Mouse (Mus musculus): Measurements from ENCODE around the gene Slc37a2. TPM values are rescaled to one million over a fixed set of nuclear protein-coding genes. Genes with fewer than 3 reads are reported as not detected.
"Not testable (repeated sequence)": the region's sequence is repeated elsewhere in the genome, so short reads cannot be mapped to it uniquely, and the experiment has no call there.

The Slc37a2 gene
- polyA plus RNA-seq (2014; fragmentation: Nextera tagmentation; extraction: Ambion mirVana), result 1.2 and 2.3 TPM in 2 replicates

DNA sequence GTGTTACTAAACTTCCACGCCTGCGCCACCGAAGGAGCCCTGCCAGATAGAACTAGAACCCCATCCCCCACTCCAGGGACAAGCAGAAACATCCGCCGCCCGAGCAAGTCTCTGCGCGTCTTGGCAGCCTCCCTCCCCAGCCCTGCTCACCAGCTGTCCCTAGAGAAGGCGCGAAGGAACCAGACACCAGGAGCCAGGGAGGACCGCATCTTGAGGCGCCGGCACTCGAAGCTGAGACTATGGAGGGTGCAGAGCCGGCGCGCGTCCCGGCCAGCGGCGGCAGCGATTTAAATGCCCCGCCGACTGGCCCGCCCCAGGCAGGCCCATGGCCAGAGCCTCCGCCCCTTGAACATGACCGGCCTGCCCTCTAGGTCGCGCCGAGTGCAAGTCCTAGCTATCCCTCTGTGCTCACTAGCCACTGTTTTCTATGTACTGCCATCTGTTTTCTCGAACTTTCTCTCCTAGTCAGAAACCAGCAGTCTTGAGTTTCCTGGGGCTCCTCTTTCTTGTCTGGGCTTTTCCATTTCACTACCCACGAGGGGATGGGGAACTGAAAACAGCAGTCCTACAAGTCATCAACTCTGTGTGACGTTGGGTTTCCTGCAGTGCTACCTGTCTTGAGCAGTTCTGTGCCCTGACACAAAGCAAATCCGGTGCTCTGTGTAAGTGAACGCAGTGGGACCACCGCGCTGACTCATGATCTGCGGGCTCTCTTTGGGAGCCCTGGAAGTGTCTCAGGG, at the start of gene Slc37a2:
Gene Slc37a2, minus strand, starts transcription at position 590 of the 740 bp plus-strand sequence.
- peak within 1 kb of the TSS; percentile 95 for H3K4me2 ChIP-seq (ENCODE audit: low read length)
- H3K9me3 ChIP-seq (ENCODE audit: control insufficient read depth, low read length), result no peaks in the 10 kb centered on the region
- peak within 1 kb of the TSS in 1 of 2 experiments; percentile 48; a peak in 3 of 4 replicates for H3K27ac ChIP-seq (replicated peaks in 1 of 2; ENCODE audit: control insufficient read depth in 1 of 2, insufficient read depth in 1 of 2, low read depth in 2 of 2, low read length in 2 of 2)
- H3K4me1 ChIP-seq (ENCODE audit: control insufficient read depth in 2 of 2, insufficient read depth in 2 of 2, low read length in 2 of 2), result peaks cover 5 to 10% of the 10 kb centered on the region in 2 experiments
- 3% methylated on average over 38 of the region's 38 CpGs for WGBS
- peak; percentile 79 for ATAC-seq (ENCODE audit: insufficient number of reproducible peaks, insufficient read depth, low FRiP score, low read depth)
- peak within 1 kb of the TSS; percentile 64 for H3K9ac ChIP-seq (ENCODE audit: low read length)
- H3K4me3 ChIP-seq (ENCODE audit: control insufficient read depth in 1 of 2, insufficient read depth in 1 of 2, low read depth in 1 of 2, low read length in 2 of 2), result peak within 1 kb of the TSS; percentile 51 to 56
- no peaks in the 10 kb centered on the region for H3K27me3 ChIP-seq (ENCODE audit: control insufficient read depth, insufficient read depth, low read length)
- no peaks in the 10 kb centered on the region for H3K36me3 ChIP-seq (ENCODE audit: control insufficient read depth, insufficient read depth, low read length)

DNA sequence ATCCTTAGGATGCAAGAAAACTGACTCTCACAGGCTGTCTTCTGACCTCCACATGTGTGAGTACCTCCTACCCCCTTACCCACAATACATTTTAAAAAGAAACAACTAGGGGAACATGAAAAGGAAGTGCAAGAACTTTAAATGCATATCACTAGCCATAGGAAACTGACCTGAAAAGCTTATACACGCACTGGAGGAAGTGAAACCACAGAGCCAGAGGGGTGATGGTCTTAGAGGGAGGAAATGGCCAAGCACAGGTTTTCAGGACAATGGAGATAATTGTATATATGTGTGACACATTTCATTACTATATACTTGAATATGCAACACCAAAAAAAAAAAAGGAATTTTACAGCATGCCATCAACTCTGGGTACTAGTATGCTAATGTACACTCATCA, 46.2 kb upstream of the Slc37a2 start:
- no peaks in the 10 kb centered on the region for H3K27me3 ChIP-seq (ENCODE audit: control insufficient read depth, insufficient read depth, low read length)
- no peaks in the 10 kb centered on the region for H3K9me3 ChIP-seq (ENCODE audit: control insufficient read depth, low read length)
- H3K4me2 ChIP-seq (ENCODE audit: low read length), result no peak overlapping the region
- no peaks in the 10 kb centered on the region for H3K4me1 ChIP-seq (ENCODE audit: control insufficient read depth in 2 of 2, insufficient read depth in 2 of 2, low read length in 2 of 2)
- no peak overlapping the region for H3K4me3 ChIP-seq (ENCODE audit: control insufficient read depth in 1 of 2, insufficient read depth in 1 of 2, low read depth in 1 of 2, low read length in 2 of 2)
- ATAC-seq (ENCODE audit: insufficient number of reproducible peaks, insufficient read depth, low FRiP score, low read depth), result no peak
- peaks cover 6% of the 10 kb centered on the region; the same call in 1 of the 2 replicates for H3K36me3 ChIP-seq (ENCODE audit: control insufficient read depth, insufficient read depth, low read length)
- H3K9ac ChIP-seq (ENCODE audit: low read length), result no peak overlapping the region
- no peak overlapping the region for H3K27ac ChIP-seq (replicated peaks in 1 of 2; ENCODE audit: control insufficient read depth in 1 of 2, insufficient read depth in 1 of 2, low read depth in 2 of 2, low read length in 2 of 2)
- 69% methylated on average over 1 of the region's 1 CpGs for WGBS

DNA sequence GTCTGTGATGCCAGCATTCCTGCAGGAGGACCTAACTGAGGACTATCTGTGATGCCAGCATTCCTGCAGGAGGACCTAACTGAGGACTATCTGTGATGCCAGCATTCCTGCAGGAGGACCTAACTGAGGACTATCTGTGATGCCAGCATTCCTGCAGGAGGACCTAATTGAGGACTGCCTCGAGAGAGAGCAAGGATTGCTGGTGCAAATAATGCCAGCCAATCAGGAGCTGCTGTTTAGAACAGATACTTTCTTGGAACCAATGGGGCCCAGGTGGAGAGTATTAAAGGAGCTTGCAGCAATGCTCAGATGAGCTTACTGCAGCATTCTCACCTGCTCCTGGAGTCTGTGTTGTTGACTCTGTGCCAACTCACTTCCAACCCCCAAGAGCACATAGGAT, 45.0 kb upstream of the Slc37a2 start:
- H3K4me3 ChIP-seq (ENCODE audit: control insufficient read depth in 1 of 2, insufficient read depth in 1 of 2, low read depth in 1 of 2, low read length in 2 of 2); H3K9me3 ChIP-seq (ENCODE audit: control insufficient read depth, low read length); H3K4me2 ChIP-seq (ENCODE audit: low read length); H3K27me3 ChIP-seq (ENCODE audit: control insufficient read depth, insufficient read depth, low read length); H3K9ac ChIP-seq (ENCODE audit: low read length); H3K4me1 ChIP-seq (ENCODE audit: control insufficient read depth in 2 of 2, insufficient read depth in 2 of 2, low read length in 2 of 2); H3K36me3 ChIP-seq (ENCODE audit: control insufficient read depth, insufficient read depth, low read length); ATAC-seq (ENCODE audit: insufficient number of reproducible peaks, insufficient read depth, low FRiP score, low read depth); H3K27ac ChIP-seq (replicated peaks in 1 of 2; ENCODE audit: control insufficient read depth in 1 of 2, insufficient read depth in 1 of 2, low read depth in 2 of 2, low read length in 2 of 2): not testable (repeated sequence)
- 39% methylated on average over 1 of the region's 1 CpGs for WGBS

DNA sequence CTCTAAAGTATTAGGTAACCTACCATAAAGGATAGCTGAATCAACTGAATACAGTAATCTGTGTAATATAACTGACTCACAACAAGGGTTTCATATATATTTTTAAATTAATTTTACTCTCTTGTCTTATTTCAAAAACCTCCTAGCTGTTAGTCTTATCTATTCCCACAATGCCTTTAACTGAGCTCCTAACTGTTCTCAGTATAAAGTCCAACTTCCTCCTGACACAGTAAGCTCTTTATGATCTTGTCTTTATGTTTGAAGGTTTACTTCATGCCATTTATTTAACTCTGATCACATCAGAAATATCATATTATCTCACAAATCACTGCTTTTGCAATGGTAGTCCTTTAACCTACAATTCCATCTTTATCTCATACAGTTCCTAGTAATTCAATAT, 40.0 kb upstream of the Slc37a2 start:
- H3K4me1 ChIP-seq (ENCODE audit: control insufficient read depth in 2 of 2, insufficient read depth in 2 of 2, low read length in 2 of 2), result no peaks in the 10 kb centered on the region
- H3K9ac ChIP-seq (ENCODE audit: low read length), result no peak overlapping the region
- H3K36me3 ChIP-seq (ENCODE audit: control insufficient read depth, insufficient read depth, low read length), result no peaks in the 10 kb centered on the region
- no peak overlapping the region for H3K4me2 ChIP-seq (ENCODE audit: low read length)
- no peaks in the 10 kb centered on the region for H3K27me3 ChIP-seq (ENCODE audit: control insufficient read depth, insufficient read depth, low read length)
- H3K9me3 ChIP-seq (ENCODE audit: control insufficient read depth, low read length), result no peaks in the 10 kb centered on the region
- H3K4me3 ChIP-seq (ENCODE audit: control insufficient read depth in 1 of 2, insufficient read depth in 1 of 2, low read depth in 1 of 2, low read length in 2 of 2), result no peak overlapping the region
- no peak overlapping the region for H3K27ac ChIP-seq (replicated peaks in 1 of 2; ENCODE audit: control insufficient read depth in 1 of 2, insufficient read depth in 1 of 2, low read depth in 2 of 2, low read length in 2 of 2)
- ATAC-seq (ENCODE audit: insufficient number of reproducible peaks, insufficient read depth, low FRiP score, low read depth), result no peak

DNA sequence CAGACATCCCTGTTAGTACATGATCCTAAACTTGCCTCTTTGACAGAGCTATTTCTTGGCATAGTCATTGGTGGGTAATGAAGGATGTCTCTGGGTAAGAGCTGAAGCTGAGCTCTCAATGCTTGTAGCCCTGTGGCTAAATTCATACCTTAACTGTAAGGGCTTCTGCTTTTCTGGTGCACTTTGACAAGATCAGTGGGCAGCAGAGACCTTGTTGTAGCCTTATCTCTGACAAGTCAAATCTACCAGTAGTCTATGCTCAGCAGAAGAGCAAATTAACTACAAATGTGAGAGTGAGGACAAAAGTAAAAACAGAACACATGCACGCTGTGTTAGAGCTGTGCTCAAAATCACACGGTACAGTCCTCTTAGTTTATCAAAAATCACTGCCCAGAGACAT, 11.1 kb upstream of the Slc37a2 start:
- ATAC-seq (ENCODE audit: insufficient number of reproducible peaks, insufficient read depth, low FRiP score, low read depth), result no peak
- no peak overlapping the region for H3K27ac ChIP-seq (replicated peaks in 1 of 2; ENCODE audit: control insufficient read depth in 1 of 2, insufficient read depth in 1 of 2, low read depth in 2 of 2, low read length in 2 of 2)
- H3K9ac ChIP-seq (ENCODE audit: low read length), result no peak overlapping the region
- no peak overlapping the region for H3K4me3 ChIP-seq (ENCODE audit: control insufficient read depth in 1 of 2, insufficient read depth in 1 of 2, low read depth in 1 of 2, low read length in 2 of 2)
- no peaks in the 10 kb centered on the region for H3K9me3 ChIP-seq (ENCODE audit: control insufficient read depth, low read length)
- H3K27me3 ChIP-seq (ENCODE audit: control insufficient read depth, insufficient read depth, low read length), result no peaks in the 10 kb centered on the region
- H3K4me1 ChIP-seq (ENCODE audit: control insufficient read depth in 2 of 2, insufficient read depth in 2 of 2, low read length in 2 of 2), result no peaks in the 10 kb centered on the region
- 74% methylated on average over 2 of the region's 2 CpGs for WGBS
- no peak overlapping the region for H3K4me2 ChIP-seq (ENCODE audit: low read length)
- no peaks in the 10 kb centered on the region for H3K36me3 ChIP-seq (ENCODE audit: control insufficient read depth, insufficient read depth, low read length)

DNA sequence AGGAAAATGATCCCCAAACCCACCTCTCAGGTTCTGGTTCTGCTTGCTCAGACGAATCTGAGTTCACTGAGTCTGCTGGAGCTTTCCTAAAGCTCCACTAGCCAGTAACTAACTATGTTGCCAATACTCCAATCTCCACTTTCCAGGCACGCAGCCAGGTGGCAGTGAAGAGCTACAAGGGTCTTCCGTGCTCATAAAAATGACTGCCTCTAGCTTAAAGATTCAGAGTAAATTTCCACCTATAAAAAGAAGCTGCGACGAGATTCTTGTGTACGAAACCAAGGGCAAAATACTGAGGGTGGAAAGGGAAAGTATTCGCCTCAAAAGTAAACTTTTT, 319 bp upstream of the Slc37a2 start:
- WGBS, result 32% methylated on average over 7 of the region's 7 CpGs
- peak overlapping the region; percentile 95 for H3K4me2 ChIP-seq (ENCODE audit: low read length)
- peaks cover 5 to 10% of the 10 kb centered on the region in 2 experiments for H3K4me1 ChIP-seq (ENCODE audit: control insufficient read depth in 2 of 2, insufficient read depth in 2 of 2, low read length in 2 of 2)
- no peaks in the 10 kb centered on the region for H3K36me3 ChIP-seq (ENCODE audit: control insufficient read depth, insufficient read depth, low read length)
- ATAC-seq (ENCODE audit: insufficient number of reproducible peaks, insufficient read depth, low FRiP score, low read depth), result no peak
- peak overlapping the region; percentile 51 to 56 for H3K4me3 ChIP-seq (ENCODE audit: control insufficient read depth in 1 of 2, insufficient read depth in 1 of 2, low read depth in 1 of 2, low read length in 2 of 2)
- peak overlapping the region; percentile 64 for H3K9ac ChIP-seq (ENCODE audit: low read length)
- no peaks in the 10 kb centered on the region for H3K27me3 ChIP-seq (ENCODE audit: control insufficient read depth, insufficient read depth, low read length)
- peak overlapping the region in 1 of 2 experiments; percentile 48; a peak in 2 of 4 replicates for H3K27ac ChIP-seq (replicated peaks in 1 of 2; ENCODE audit: control insufficient read depth in 1 of 2, insufficient read depth in 1 of 2, low read depth in 2 of 2, low read length in 2 of 2)
- no peaks in the 10 kb centered on the region for H3K9me3 ChIP-seq (ENCODE audit: control insufficient read depth, low read length)

DNA sequence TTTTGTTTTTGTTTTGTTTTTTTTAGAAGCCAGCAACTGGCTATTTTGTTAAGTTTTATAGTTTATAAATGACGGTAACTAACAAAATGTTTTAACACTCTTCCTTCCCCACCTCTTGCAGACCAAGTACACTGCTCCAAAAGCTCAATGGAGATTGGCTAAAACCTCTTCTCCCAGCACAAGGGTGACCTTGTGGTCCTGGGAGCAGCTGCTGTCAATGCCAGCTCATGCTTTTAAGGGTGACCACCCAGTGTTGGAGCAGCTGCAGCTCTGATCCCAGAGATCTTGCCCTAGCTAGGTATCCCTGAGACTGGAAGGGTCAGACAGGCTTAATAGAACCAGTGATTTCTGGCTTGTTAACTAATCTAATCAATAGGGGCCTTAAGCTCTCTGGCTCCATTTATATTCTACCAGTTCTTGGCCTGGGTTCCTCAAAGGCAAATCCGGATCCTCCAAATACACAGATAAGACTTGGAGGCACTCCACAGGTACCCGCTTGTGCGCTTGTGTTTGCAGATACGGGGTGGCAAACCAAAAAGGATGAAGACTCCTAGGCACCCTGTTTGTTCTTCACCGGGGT, 917 bp downstream of the Slc37a2 start:
- 13% methylated on average over 6 of the region's 6 CpGs for WGBS
- Histone ChIP-seq H3K9ac (ENCODE audit: low read length) (peak overlapping the region; percentile 64; the same call in 1 of the 2 replicates), H3K27ac (replicated peaks in 1 of 2; ENCODE audit: control insufficient read depth in 1 of 2, insufficient read depth in 1 of 2, low read depth in 2 of 2, low read length in 2 of 2) (no peak overlapping the region), H3K4me1 (ENCODE audit: control insufficient read depth in 2 of 2, insufficient read depth in 2 of 2, low read length in 2 of 2) (peaks cover 5 to 10% of the 10 kb centered on the region in 2 experiments), H3K9me3 (ENCODE audit: control insufficient read depth, low read length) (no peaks in the 10 kb centered on the region), H3K4me2 (ENCODE audit: low read length) (peak overlapping the region; percentile 95), H3K27me3 (ENCODE audit: control insufficient read depth, insufficient read depth, low read length) (no peaks in the 10 kb centered on the region), H3K36me3 (ENCODE audit: control insufficient read depth, insufficient read depth, low read length) (no peaks in the 10 kb centered on the region), H3K4me3 (ENCODE audit: control insufficient read depth in 1 of 2, insufficient read depth in 1 of 2, low read depth in 1 of 2, low read length in 2 of 2) (peak overlapping the region; percentile 51 to 56)
- 0 out of 2 replicates have a peak, but pooled peaks have one; percentile 11 for ATAC-seq (ENCODE audit: insufficient number of reproducible peaks, insufficient read depth, low FRiP score, low read depth)
